Mouse (Mus musculus): Measurements from ENCODE around the gene Nlrp9a. TPM values are rescaled to one million over a fixed set of nuclear protein-coding genes. Genes with fewer than 3 reads are reported as not detected.
"Not testable (repeated sequence)": the region's sequence is repeated elsewhere in the genome, so short reads cannot be mapped to it uniquely, and the experiment has no call there.

Nlrp9a gene
- not detected for polyA plus RNA-seq (2021)

GRCm38 (mm10) chr7:26534723-26535122 is at the start of gene Nlrp9a:
TSS of gene Nlrp9a (plus strand) at chr7:26535023.
- POLR2A ChIA-PET, CTCF ChIA-PET: not testable (repeated sequence)

GRCm38 (mm10) chr7:26489514-26489913 is 45.3 kb upstream of the Nlrp9a start:
- POLR2A ChIA-PET; DNase-seq (ENCODE audit: low read depth, low spot score); H3K27me3 ChIP-seq; ATAC-seq; in situ Hi-C loops (cut with MboI; ENCODE audit: low pct_unique_long_range_greater_than_20kb); CTCF ChIA-PET: not testable (repeated sequence)

More at GRCm38 (mm10) chr7:26534723-26535122, at the start of gene Nlrp9a:
- DNase-seq (ENCODE audit: low read depth, low spot score); H3K27me3 ChIP-seq; ATAC-seq: not testable (repeated sequence)
- in situ Hi-C loops (cut with MboI; ENCODE audit: low pct_unique_long_range_greater_than_20kb): loop anchor here (10.0 kb wide), 1 partner anchor 130 kb away; the partner anchor contains the start of gene Nlrp9c

GRCm38 (mm10) chr7:26589077-26589476 is 54.3 kb downstream of the Nlrp9a start:
- in situ Hi-C loops (cut with MboI; ENCODE audit: low pct_unique_long_range_greater_than_20kb): no loop called here
- CTCF ChIA-PET: no interaction called here
- POLR2A ChIA-PET: no interaction called here
- ATAC-seq (no peak), DNase-seq (ENCODE audit: low read depth, low spot score) (no peak)
- no peaks in the 10 kb centered on the region for H3K27me3 ChIP-seq
- no peak for TF ChIP-seq CTCF (IDR thresholded peaks at IDR 0.05)

GRCm38 (mm10) chr7:26589774-26590173 is 55.0 kb downstream of the Nlrp9a start:
- POLR2A ChIA-PET: no interaction called here
- CTCF ChIA-PET: no interaction called here
- DNase-seq (ENCODE audit: low read depth, low spot score) (no peak), ATAC-seq (no peak)
- no peak for TF ChIP-seq CTCF (IDR thresholded peaks at IDR 0.05)
- no peaks in the 10 kb centered on the region for H3K27me3 ChIP-seq
- in situ Hi-C loops (cut with MboI; ENCODE audit: low pct_unique_long_range_greater_than_20kb): no loop called here

- in situ Hi-C loops (cut with MboI; ENCODE audit: low pct_unique_long_range_greater_than_20kb): loop anchor here (5.0 kb wide), 1 partner anchor 356 kb away; the partner anchor contains the start of gene Vmn1r184
- H3K27me3 ChIP-seq; ATAC-seq; DNase-seq (ENCODE audit: low read depth, low spot score); CTCF ChIA-PET; POLR2A ChIA-PET: not testable (repeated sequence)
Observed at GRCm38 (mm10) chr7:26618364-26618763, 83.5 kb downstream of the Nlrp9a start, which contains the start of gene Vmn1r185. TSS of gene Vmn1r185 (minus strand) at chr7:26618464.

Other genes with a start within 250 kb of the Nlrp9a start
- not detected for gene Cyp2a4, start 227.9 kb upstream of the Nlrp9a start, polyA plus RNA-seq (2021)
- gene Nlrp9c, start 131.3 kb upstream of the Nlrp9a start, polyA plus RNA-seq (2021): not detected
- not detected for gene Nlrp4a, start 99.9 kb upstream of the Nlrp9a start, polyA plus RNA-seq (2021)
- gene Vmn1r185, start 83.4 kb downstream of the Nlrp9a start, polyA plus RNA-seq (2021): not detected
- not detected for gene Cyp2b23, start 151.4 kb downstream of the Nlrp9a start, polyA plus RNA-seq (2021)
- gene Cyp2b19, start 222.1 kb downstream of the Nlrp9a start, polyA plus RNA-seq (2021): not detected